Mouse (Mus musculus) spleen, postnatal 10 days (tissue): ENCODE results near the gene Acad8.

Experiments
- DNase-seq, 2 experiments: peaks; one replicate each; pipeline ENCODE4 v3.0.0; 2021 to 2022; ENCODE audit warnings: low spot score in 2 of 2

Gene Acad8

DNA sequence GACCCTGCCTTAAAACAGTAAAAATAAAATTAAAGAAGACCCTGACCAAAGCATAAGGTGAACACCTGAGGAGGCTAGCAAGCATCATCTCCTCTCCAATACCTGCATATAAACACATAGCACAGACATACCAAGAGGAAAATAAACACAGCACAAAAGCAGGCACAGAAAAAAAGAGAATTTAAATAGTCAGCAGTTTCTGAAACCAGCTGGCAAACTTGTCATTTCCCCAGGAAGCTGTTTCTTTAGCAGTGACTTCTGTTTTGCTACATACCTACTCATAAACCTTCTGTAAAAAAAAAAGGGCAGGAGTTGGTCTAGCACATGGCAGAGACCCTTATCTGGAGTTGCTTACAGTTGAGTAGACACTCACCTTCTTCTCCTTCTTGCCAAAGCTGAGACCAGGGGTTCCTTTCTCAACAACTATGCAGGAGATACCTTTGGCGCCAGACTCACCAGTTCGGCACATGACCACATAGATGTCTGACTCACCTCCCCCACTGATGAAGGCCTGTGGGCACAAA, 14.2 kb downstream of the Acad8 start:
- DNase-seq: no peak

DNA sequence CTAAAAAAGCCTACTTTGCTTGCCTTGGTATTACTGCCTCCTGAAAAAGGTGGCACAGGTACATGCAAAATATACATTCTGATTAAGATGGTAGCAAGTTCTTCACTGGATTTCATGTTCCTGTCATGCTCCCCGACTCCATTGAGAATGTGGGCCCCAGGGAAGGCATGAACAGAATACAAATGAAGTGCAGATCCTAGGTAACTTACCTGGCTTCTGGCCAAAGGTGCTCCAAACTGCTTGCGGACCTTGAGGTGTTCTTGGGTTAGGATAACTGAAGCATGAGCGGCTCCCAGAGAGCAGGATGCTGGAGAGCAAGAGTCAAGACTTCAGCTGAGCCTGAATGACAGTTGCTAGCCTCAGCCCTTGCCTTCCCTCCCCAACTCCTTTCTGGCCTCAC, 20.6 kb downstream of the Acad8 start:
- DNase-seq: no peak

DNA sequence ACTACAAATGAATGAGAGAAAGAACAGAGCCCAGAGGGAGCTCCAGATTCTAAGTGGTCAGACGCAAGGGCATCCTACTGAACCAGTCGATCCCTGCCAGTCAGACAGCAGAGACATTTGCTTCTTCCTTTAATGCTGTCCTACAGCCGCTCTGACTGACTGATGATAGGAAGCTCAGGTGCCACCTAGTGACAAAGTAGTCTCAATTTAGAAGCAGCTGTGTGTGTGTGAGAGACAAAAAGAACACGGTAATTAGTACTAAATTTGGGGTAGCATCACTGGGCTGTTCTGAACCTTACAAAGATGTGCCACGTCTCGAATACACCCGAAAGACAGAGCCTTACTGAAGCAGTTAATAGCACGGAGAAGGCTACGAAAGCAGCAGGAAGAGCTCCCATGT, 21.6 kb downstream of the Acad8 start:
- no peak for DNase-seq

DNA sequence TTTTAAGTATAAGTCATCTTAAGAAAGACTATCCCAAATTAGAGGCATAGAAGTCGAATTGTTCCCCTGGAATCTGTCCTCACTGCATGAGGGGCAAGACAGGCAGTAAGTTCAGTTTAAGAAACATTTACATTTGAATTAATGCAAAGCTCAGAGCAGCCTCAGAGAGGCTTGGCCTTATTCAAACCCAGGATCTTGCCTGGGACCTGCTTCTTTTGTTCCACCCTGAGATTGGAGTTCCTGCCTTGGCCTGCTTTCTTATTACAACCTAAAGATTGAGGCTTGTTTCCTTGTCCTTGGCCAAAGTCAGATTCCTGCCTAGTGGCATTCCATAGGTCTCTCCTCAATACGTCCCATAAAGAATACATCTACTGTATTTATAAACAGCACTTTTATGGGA, 51.6 kb downstream of the Acad8 start:
- DNase-seq: no peak

DNA sequence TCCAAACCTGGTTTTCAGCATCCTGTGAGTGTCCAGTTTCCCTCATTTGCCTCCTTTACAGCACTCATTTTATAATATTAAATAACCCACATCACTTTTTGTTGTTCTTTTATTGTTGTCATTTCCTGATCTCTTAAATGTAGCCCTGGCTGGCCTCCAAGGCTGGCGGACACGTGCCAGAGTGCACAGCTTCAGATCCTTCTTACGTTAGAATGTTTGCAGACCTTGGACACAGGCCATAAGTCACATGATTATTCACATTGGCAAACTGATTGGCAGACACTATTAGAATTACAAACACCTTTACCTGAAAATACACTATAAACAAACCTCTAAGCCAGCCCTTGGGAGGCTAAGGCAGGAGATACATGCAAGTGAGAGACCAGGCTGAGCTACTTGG, 75.2 kb downstream of the Acad8 start:
- no peak for DNase-seq
